Mouse (Mus musculus): ENCODE results near the gene Gm29797.
A peak's percentile ranks its signal among the peaks of the same experiment; 100 is the strongest.

The Gm29797 gene

GRCm38 (mm10) chr2:181696801-181697420, 40.1 kb downstream of the Gm29797 start:
- peak; percentile 68 for DNase-seq (ENCODE audit: low read depth, low spot score)

- no peak for DNase-seq (ENCODE audit: low read depth, low spot score)
Measured at GRCm38 (mm10) chr2:181698241-181698640, 41.4 kb downstream of the Gm29797 start, which contains the start of gene Lkaaear1. Lkaaear1 (minus strand) TSS chr2:181698442.

GRCm38 (mm10) chr2:181706668-181707067, 49.8 kb downstream of the Gm29797 start:
- no peak for DNase-seq (ENCODE audit: low read depth, low spot score)
